Mouse (Mus musculus): ENCODE measurements at regions not wholly inside any gene's neighbourhood (a gene's known extent, or its start where the extent isn't known, plus 50 kb on each side); places are given as distances from the start of the nearest gene placed in this dataset.
A peak's percentile ranks its signal among the peaks of the same experiment; 100 is the strongest.

- no peak overlapping the region for H3K4me3 ChIP-seq
These were observed 185.0 kb downstream of the Cd47 start for GRCm38 (mm10) chr16:49985082-49986076.

DNA sequence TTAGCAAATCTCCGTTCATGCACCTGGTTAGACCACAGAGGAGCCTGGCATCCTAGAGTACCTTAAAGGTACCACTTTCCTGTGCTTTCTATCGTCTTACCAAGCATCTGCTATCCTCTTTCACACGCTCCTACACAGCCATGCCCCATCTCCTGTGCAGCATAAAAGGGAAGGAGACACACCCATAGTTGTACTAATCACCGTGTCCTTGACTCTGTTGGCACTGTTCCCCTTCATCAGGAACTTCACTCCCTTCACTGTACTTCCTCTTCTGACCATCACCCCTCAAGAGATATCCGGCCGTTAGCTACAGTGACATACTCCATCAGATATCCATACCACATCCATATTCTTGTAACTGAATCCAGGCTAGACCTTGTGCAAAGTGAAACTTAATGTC, 186.6 kb downstream of the Cd47 start:
- Histone ChIP-seq H3K4me3 (no peak overlapping the region), H3K9ac (no peak overlapping the region), H3K4me1 (no peaks in the 10 kb centered on the region), H3K27me3 (no peaks in the 10 kb centered on the region), H3K4me2 (no peak overlapping the region), H3K27ac (no peak overlapping the region), H3K36me3 (no peaks in the 10 kb centered on the region), H3K9me3 (no peaks in the 10 kb centered on the region)
- WGBS, result 63% methylated on average over 6 of the region's 6 CpGs
- ATAC-seq (ENCODE audit: borderline replicate concordance, extremely low read depth, low FRiP score, low TSS enrichment), result no peak

More at GRCm38 (mm10) chr16:49985082-49986076, 185.0 kb downstream of the Cd47 start:
- Histone ChIP-seq H3K4me1 (no peaks in the 10 kb centered on the region), H3K9me3 (no peaks in the 10 kb centered on the region), H3K27me3 (no peaks in the 10 kb centered on the region), H3K27ac (no peak overlapping the region), H3K4me2 (no peak overlapping the region), H3K9ac (no peak overlapping the region), H3K36me3 (no peaks in the 10 kb centered on the region)
- WGBS, result 67% methylated on average over 14 of the region's 14 CpGs
- no peak for ATAC-seq (ENCODE audit: borderline replicate concordance, extremely low read depth, low FRiP score, low TSS enrichment)

GRCm38 (mm10) chr16:49995822-49996221, 195.5 kb downstream of the Cd47 start:
- ATAC-seq (ENCODE audit: borderline replicate concordance, extremely low read depth, low FRiP score, low TSS enrichment), result no peak
- Histone ChIP-seq H3K9me3 (no peaks in the 10 kb centered on the region), H3K36me3 (no peaks in the 10 kb centered on the region), H3K9ac (no peak overlapping the region), H3K27ac (no peak overlapping the region), H3K4me3 (no peak overlapping the region), H3K27me3 (no peaks in the 10 kb centered on the region), H3K4me2 (no peak overlapping the region), H3K4me1 (peaks cover 1% of the 10 kb centered on the region; the same call in 1 of the 2 replicates)
- 29% methylated on average over 3 of the region's 3 CpGs for WGBS

- no peak overlapping the region for H3K9ac ChIP-seq
- no peaks in the 10 kb centered on the region for H3K9me3 ChIP-seq
- H3K4me3 ChIP-seq, result no peak overlapping the region
- no peaks in the 10 kb centered on the region for H3K36me3 ChIP-seq
- H3K27ac ChIP-seq, result no peak overlapping the region
- 78% methylated on average over 5 of the region's 5 CpGs for WGBS
- no peak for ATAC-seq (ENCODE audit: borderline replicate concordance, extremely low read depth, low FRiP score, low TSS enrichment)
- peaks cover 3% of the 10 kb centered on the region; the same call in 1 of the 2 replicates for H3K4me1 ChIP-seq
- no peak overlapping the region for H3K4me2 ChIP-seq
- H3K27me3 ChIP-seq, result no peaks in the 10 kb centered on the region
These were observed 196.3 kb downstream of the Cd47 start for GRCm38 (mm10) chr16:49996593-49996992.

- Histone ChIP-seq H3K4me1 (peaks cover 3% of the 10 kb centered on the region; the same call in 1 of the 2 replicates), H3K9ac (no peak overlapping the region), H3K27me3 (no peaks in the 10 kb centered on the region), H3K36me3 (no peaks in the 10 kb centered on the region), H3K4me3 (no peak overlapping the region), H3K27ac (no peak overlapping the region), H3K9me3 (no peaks in the 10 kb centered on the region), H3K4me2 (no peak overlapping the region)
- 74% methylated on average over 7 of the region's 7 CpGs for whole genome bisulfite sequencing
- peak; percentile 8; the same call in 1 of the 2 replicates for ATAC-seq (ENCODE audit: borderline replicate concordance, extremely low read depth, low FRiP score, low TSS enrichment)
These were observed 196.7 kb downstream of the Cd47 start for GRCm38 (mm10) chr16:49997040-49997439.

GRCm38 (mm10) chr16:50000805-50001204, 200.5 kb downstream of the Cd47 start:
- Histone ChIP-seq H3K9me3 (no peaks in the 10 kb centered on the region), H3K4me2 (no peak overlapping the region), H3K36me3 (no peaks in the 10 kb centered on the region), H3K27ac (no peak overlapping the region), H3K4me3 (no peak overlapping the region), H3K4me1 (peaks cover 3% of the 10 kb centered on the region; the same call in 1 of the 2 replicates), H3K27me3 (no peaks in the 10 kb centered on the region), H3K9ac (no peak overlapping the region)
- no peak for ATAC-seq (ENCODE audit: borderline replicate concordance, extremely low read depth, low FRiP score, low TSS enrichment)
- WGBS, result 53% methylated on average over 4 of the region's 4 CpGs

DNA sequence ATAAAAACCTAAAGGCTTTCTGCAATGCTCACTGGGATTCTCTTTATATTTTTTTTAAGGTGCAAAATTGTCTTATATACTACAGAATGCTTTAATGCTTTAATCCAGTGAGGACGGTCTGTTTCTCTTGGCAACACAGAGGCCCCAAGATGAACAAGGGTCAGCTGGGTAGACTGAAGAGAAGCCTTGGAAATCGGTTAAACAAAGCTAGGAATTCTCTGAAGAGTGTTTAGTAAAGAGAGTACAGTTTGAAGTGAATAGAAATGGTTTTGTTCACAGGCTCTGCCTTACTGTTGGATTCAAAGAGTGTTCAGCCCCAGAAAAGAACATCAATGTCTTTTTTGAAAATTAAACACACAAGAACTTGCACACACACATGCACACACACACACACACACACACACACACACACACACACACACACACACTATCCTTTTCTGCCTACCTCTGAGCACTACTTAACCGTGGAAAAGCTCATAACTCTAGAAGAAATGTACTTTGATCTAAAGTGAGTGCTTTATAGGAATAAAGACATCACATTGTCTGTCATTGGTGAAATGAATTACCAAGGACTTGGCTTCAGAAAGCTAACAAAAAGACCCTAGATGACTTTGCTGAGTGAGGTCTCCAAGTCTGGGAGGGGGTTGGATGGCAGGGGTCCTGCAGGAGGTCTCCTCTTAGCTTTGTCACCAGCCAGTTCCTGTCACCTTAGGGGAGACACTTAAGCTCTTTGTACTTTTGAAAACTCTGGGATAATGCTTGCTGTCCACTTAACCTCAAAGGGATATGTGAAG, 201.5 kb downstream of the Cd47 start:
- H3K27me3 ChIP-seq, result no peaks in the 10 kb centered on the region
- H3K9me3 ChIP-seq, result no peaks in the 10 kb centered on the region
- no peak for ATAC-seq (ENCODE audit: borderline replicate concordance, extremely low read depth, low FRiP score, low TSS enrichment)
- no peak overlapping the region for H3K27ac ChIP-seq
- peaks cover 3% of the 10 kb centered on the region; the same call in 1 of the 2 replicates for H3K4me1 ChIP-seq
- H3K4me3 ChIP-seq, result no peak overlapping the region
- no peak overlapping the region for H3K4me2 ChIP-seq
- no peaks in the 10 kb centered on the region for H3K36me3 ChIP-seq
- H3K9ac ChIP-seq, result no peak overlapping the region
- 38% methylated on average over 3 of the region's 3 CpGs for WGBS

GRCm38 (mm10) chr16:50002456-50002788, 202.1 kb downstream of the Cd47 start:
- H3K27me3 ChIP-seq, result no peaks in the 10 kb centered on the region
- ATAC-seq (ENCODE audit: borderline replicate concordance, extremely low read depth, low FRiP score, low TSS enrichment), result no peak

DNA sequence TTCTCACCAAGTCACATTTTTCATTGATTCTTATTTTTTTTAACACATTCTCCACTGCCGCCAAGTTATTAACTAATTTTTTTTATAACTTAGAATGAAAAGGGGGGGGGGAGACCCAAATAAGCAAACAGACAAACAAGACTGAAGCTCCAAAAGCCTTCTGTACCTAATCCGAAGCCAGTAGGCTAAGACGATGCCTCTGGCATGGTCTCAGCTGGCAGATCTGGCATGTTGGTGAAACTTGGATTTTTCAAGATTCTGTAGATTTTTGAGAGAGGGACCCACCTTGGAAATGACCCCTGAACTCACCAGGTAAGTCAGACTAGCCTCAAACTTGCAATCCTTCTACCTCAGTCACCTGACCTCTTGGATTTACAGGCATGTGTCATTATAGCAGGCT, 208.7 kb downstream of the Cd47 start:
- no peak overlapping the region for H3K4me3 ChIP-seq
- H3K9me3 ChIP-seq, result no peaks in the 10 kb centered on the region
- H3K27me3 ChIP-seq, result no peaks in the 10 kb centered on the region
- H3K27ac ChIP-seq, result no peak overlapping the region
- no peak overlapping the region for H3K4me2 ChIP-seq
- H3K4me1 ChIP-seq, result peaks cover 12% of the 10 kb centered on the region; the same call in 1 of the 2 replicates
- no peak overlapping the region for H3K9ac ChIP-seq
- no peak for ATAC-seq (ENCODE audit: borderline replicate concordance, extremely low read depth, low FRiP score, low TSS enrichment)
- no peaks in the 10 kb centered on the region for H3K36me3 ChIP-seq
- WGBS, result 91% methylated on average over 3 of the region's 3 CpGs

More at GRCm38 (mm10) chr16:50002456-50002788, 202.1 kb downstream of the Cd47 start:
- no peaks in the 10 kb centered on the region for H3K36me3 ChIP-seq
- H3K4me3 ChIP-seq, result no peak overlapping the region
- no peak overlapping the region for H3K27ac ChIP-seq
- peaks cover 3% of the 10 kb centered on the region; the same call in 1 of the 2 replicates for H3K4me1 ChIP-seq
- H3K9ac ChIP-seq, result no peak overlapping the region
- no peak overlapping the region for H3K4me2 ChIP-seq
- 75% methylated on average over 3 of the region's 3 CpGs for WGBS
- H3K9me3 ChIP-seq, result no peaks in the 10 kb centered on the region

GRCm38 (mm10) chr16:50009542-50009941, 209.2 kb downstream of the Cd47 start:
- no peaks in the 10 kb centered on the region for H3K27me3 ChIP-seq
- ATAC-seq (ENCODE audit: borderline replicate concordance, extremely low read depth, low FRiP score, low TSS enrichment), result no peak
- no peaks in the 10 kb centered on the region for H3K9me3 ChIP-seq
- H3K36me3 ChIP-seq, result no peaks in the 10 kb centered on the region
- H3K4me3 ChIP-seq, result no peak overlapping the region
- no peak overlapping the region for H3K9ac ChIP-seq
- 21% methylated on average over 6 of the region's 6 CpGs for WGBS
- H3K4me2 ChIP-seq, result no peak overlapping the region
- H3K4me1 ChIP-seq, result peaks cover 12% of the 10 kb centered on the region; the same call in 1 of the 2 replicates
- H3K27ac ChIP-seq, result no peak overlapping the region; the same call in 1 of the 2 replicates

DNA sequence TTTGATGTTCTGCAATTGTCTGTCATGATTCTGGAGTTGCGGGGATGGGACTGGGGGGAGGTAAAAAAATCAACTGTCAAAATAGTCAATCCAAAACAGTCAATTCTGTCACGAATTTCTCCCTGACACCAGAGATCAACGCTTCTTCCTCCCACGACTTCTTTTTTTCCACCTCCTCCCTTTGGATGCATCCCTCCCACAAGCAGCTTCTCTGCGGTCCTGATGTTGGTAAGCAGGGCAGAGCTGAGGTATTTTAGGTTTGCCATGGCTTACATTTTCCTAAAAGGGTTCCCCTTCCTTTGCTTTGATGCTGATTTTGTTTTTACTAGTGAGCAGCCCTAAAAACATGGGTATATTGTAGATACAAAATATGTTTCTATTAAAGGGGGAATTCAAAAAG, 209.7 kb downstream of the Cd47 start:
- H3K4me1 ChIP-seq, result peaks cover 12% of the 10 kb centered on the region; the same call in 1 of the 2 replicates
- ATAC-seq (ENCODE audit: borderline replicate concordance, extremely low read depth, low FRiP score, low TSS enrichment), result no peak
- 43% methylated on average over 5 of the region's 5 CpGs for WGBS

More for the DNA sequence above, 209.7 kb downstream of the Cd47 start:
- no peaks in the 10 kb centered on the region for H3K36me3 ChIP-seq
- H3K27me3 ChIP-seq, result no peaks in the 10 kb centered on the region
- H3K4me2 ChIP-seq, result no peak overlapping the region
- H3K9ac ChIP-seq, result no peak overlapping the region
- peak overlapping the region; percentile 63 for H3K27ac ChIP-seq
- no peak overlapping the region for H3K4me3 ChIP-seq
- H3K9me3 ChIP-seq, result no peaks in the 10 kb centered on the region
